Mouse (Mus musculus) embryonic facial prominence, embryonic 14.5 days (tissue): Measurements from ENCODE around the gene Il12rb1. TPM values are rescaled to one million over a fixed set of nuclear protein-coding genes. Genes with fewer than 3 reads are reported as not detected.

ENCODE experiments used
- ATAC-seq: fragments of 200-750 bp; cut with Nextera tagmentation; 2 replicates; pipeline ENCODE4 v1.8.0; 2017; ENCODE audit warnings: low read depth, moderate number of reproducible peaks, moderate TSS enrichment
- DNase-seq: peaks from one replicate; pipeline ENCODE4 v3.0.0-alpha.2; 2015; ENCODE audit warnings: low spot score
- H3K27ac ChIP-seq: fragments of 300-500 bp; sonication (generic); replicated peaks from 2 replicates; pipeline ENCODE4 v1.5.1; 2014; ENCODE audit warnings: low read depth, mild to moderate bottlenecking, low read length, moderate library complexity
- H3K27me3 ChIP-seq: fragments of 300-500 bp; sonication (generic); replicated peaks from 2 replicates; pipeline ENCODE4 v1.6.1; 2014; ENCODE audit warnings: low read length; ENCODE audit not compliant: control insufficient read depth, insufficient read depth
- H3K36me3 ChIP-seq: fragments of 300-500 bp; sonication (generic); 2 replicates; pipeline ENCODE4 v1.6.1; 2014; ENCODE audit warnings: low read length, mixed read lengths; ENCODE audit not compliant: control insufficient read depth, insufficient read depth
- H3K4me1 ChIP-seq: fragments of 300-500 bp; sonication (generic); 2 replicates; pipeline ENCODE4 v1.6.1; 2014; ENCODE audit warnings: antibody characterized with exemption, low read length; ENCODE audit not compliant: control insufficient read depth, insufficient read depth
- H3K4me2 ChIP-seq: fragments of 300-500 bp; sonication (generic); 2 replicates; pipeline ENCODE4 v1.6.1; 2014; ENCODE audit warnings: low read depth, mild to moderate bottlenecking, low read length, moderate library complexity, mixed read lengths
- H3K4me3 ChIP-seq: fragments of 300-500 bp; sonication (generic); 2 replicates; pipeline ENCODE4 v1.5.1; 2014; ENCODE audit warnings: low read depth, mild to moderate bottlenecking, low read length
- H3K9ac ChIP-seq: fragments of 300-500 bp; sonication (generic); 2 replicates; pipeline ENCODE4 v1.6.1; 2014; ENCODE audit warnings: low read depth, mild to moderate bottlenecking, low read length, moderate library complexity, mixed read lengths
- H3K9me3 ChIP-seq: fragments of 300-500 bp; sonication (generic); 2 replicates; pipeline ENCODE4 v1.6.1; 2016; ENCODE audit warnings: low read length; ENCODE audit not compliant: control insufficient read depth
- WGBS: fragments of 180-500 bp; shearing (Covaris S2); extraction: QIAGEN DNeasy Blood & Tissue Kit; methylation state at CpG from one replicate; pipeline ENCODE4 v1.1.7; 2014; 5-methylcytosine and 5-hydroxymethylcytosine counted together
- polyA plus RNA-seq: library from polyadenylated mRNA; unstranded; fragments of >200 nt; fragmentation: Nextera tagmentation; extraction: Ambion mirVana; gene quantifications from 2 replicates; pipeline ENCODE4 v1.2.1, GENCODE M21; 2014

The Il12rb1 gene
- polyA plus RNA-seq, 1 experiment from 2014 or later: 0.19 TPM

DNA sequence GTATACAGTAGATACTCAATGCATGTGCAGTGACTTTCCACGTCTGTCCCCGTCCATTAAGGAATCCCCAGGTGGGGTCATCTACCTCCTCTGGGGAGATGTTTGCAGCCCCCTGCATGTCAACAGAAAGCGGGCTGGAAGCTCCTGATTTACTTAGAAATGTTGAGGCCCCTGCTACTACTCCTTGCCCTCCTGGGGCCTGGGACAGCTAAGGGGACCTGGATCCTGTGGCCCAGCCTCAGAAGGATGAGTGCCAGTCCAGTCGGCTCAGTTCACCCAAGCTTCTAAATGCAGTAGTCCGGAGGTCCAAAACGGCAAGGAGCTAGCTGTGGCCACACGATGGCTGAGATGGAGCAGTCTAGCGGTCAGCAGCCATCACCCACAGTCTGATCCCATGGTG lies 35.7 kb downstream of the Il12rb1 start:
- no peak for ATAC-seq
- H3K4me1 ChIP-seq: no peaks in the 10 kb centered on the region
- 0 out of 2 replicates have a peak overlapping the region, but pooled peaks have one; percentile 21 for H3K9ac ChIP-seq
- no peak for DNase-seq
- 89% methylated on average over 8 of the region's 8 CpGs for WGBS
- no peaks in the 10 kb centered on the region for H3K36me3 ChIP-seq
- H3K27me3 ChIP-seq: no peaks in the 10 kb centered on the region
- H3K27ac ChIP-seq: no peak overlapping the region
- H3K4me2 ChIP-seq: no peak overlapping the region
- H3K4me3 ChIP-seq: no peak overlapping the region
- no peaks in the 10 kb centered on the region for H3K9me3 ChIP-seq

DNA sequence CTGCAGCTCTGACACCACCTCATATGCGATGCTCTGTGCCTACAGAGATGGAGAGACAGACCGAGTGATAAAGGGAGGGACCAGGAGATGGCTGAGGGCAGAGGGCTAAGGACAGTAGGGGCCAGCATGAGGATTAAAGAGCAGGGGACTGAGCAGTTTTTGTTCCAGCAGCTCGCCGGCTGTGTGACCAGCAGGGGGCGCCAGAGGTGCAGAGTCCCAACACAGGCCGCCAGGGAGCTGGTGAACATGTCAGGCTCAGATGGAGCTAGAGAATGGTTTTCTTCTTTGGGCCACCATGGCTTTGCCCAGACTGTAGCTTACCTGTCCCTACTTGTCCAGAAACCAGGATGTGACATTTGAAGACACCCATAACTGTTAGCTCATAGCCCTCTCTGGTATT lies 36.3 kb downstream of the Il12rb1 start:
- Histone ChIP-seq H3K9me3 (no peaks in the 10 kb centered on the region), H3K27ac (no peak overlapping the region), H3K27me3 (no peaks in the 10 kb centered on the region), H3K36me3 (no peaks in the 10 kb centered on the region), H3K4me2 (no peak overlapping the region), H3K4me3 (no peak overlapping the region), H3K9ac (no peak overlapping the region), H3K4me1 (no peaks in the 10 kb centered on the region)
- no peak for ATAC-seq
- DNase-seq: peak; percentile 89
- 0% methylated on average over 5 of the region's 6 CpGs for WGBS

DNA sequence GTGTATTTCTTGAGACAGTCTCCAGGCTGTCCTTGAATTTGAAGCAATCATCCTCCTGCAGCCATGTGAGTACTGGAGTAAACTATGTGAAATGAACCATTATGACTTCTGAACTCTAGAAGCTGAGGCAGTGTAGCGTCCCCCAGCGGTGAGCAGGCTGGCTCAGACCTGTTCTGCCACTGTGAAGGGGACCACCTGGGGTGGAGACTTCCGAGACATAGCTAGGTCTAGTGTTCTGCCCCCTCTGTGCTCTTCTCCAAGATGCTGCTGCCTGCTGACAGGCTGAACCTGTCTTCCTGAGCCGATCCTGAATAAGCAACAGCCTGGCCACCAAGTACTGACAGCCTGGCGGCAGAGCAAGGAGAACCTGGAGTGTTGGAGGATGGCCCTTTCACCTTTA lies 36.9 kb downstream of the Il12rb1 start:
- no peak overlapping the region for H3K27ac ChIP-seq
- no peak for DNase-seq
- H3K27me3 ChIP-seq: no peaks in the 10 kb centered on the region
- no peak overlapping the region for H3K4me3 ChIP-seq
- H3K9ac ChIP-seq: no peak overlapping the region
- H3K4me2 ChIP-seq: no peak overlapping the region
- 39% methylated on average over 5 of the region's 5 CpGs for WGBS
- no peaks in the 10 kb centered on the region for H3K9me3 ChIP-seq
- no peaks in the 10 kb centered on the region for H3K36me3 ChIP-seq
- no peak for ATAC-seq
- no peaks in the 10 kb centered on the region for H3K4me1 ChIP-seq

DNA sequence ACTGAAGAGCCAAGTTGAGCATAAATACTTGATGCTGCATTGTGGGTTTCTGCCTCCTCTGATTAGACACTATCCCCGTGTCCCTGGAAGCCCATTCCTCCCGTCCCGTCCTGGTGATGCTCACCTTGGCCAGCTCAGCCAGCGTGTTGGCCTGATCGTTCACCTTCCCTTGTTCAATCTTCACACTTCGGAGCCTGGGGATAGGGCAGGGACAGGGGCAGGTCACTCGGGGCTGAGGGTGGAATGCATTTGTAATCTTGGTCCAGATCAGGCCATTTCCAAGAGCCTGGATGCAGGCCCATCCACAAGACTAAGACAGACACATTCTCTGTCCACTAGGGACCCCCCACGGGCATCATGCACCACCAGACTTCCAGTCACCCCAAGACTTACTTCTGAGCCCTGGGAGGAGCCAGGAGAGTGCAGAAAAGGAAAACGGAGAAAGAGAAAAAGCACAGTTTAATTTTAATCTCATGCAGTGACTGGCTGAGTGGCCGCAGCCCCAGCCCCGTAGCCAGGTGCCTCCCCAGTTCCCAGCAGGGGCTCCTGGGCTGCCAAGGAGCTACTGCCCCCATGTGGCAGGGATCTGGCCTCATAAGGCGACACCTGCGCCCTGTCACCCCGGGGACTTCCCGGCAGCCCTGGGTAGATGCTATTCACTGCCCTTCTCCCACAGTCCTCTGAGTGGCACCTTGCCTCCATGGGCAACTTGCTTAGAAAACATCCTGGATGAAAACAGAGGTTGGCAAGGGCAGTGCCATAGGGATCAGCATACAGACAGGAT lies 38.3 kb downstream of the Il12rb1 start:
- ATAC-seq: no peak
- Histone ChIP-seq H3K4me1 (no peaks in the 10 kb centered on the region), H3K9ac (no peak overlapping the region), H3K27me3 (no peaks in the 10 kb centered on the region), H3K36me3 (no peaks in the 10 kb centered on the region), H3K27ac (no peak overlapping the region), H3K4me2 (no peak overlapping the region), H3K4me3 (no peak overlapping the region), H3K9me3 (no peaks in the 10 kb centered on the region)
- DNase-seq: no peak
- 54% methylated on average over 15 of the region's 15 CpGs for WGBS

DNA sequence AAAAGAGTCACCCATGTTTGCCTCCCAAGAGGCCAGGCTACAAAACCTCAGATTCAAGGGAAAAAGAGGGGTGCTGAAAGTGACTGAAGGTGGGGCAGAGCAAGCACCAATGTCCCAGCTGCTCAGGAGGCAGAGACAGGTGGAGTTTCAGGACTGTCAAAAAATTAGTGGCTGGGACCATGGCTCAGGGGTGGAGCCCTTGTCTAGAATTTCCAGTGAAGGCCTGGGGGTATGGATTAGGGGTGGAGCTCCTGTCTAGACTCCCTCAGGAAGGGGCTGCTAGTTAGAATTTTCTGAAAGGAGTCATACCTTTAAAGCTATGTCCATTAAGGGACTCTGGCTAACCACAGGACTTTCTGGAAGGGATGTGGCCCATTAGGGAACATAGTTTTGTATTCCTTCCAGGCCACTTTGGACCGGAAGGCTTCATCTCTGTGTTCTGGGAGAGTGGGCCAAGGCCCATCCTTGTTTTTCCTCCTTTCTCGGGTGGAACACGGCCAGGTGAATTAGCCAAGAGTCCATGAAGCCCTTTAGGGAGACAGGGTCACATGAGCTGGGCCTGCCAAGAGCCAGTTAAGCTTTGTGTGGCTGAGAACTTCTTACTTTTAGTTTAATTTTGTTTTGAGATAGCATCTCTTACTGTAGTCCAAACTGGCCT lies 41.2 kb downstream of the Il12rb1 start:
- Histone ChIP-seq H3K9ac (no peak overlapping the region), H3K27me3 (no peaks in the 10 kb centered on the region), H3K27ac (no peak overlapping the region), H3K4me3 (no peak overlapping the region), H3K9me3 (no peaks in the 10 kb centered on the region), H3K36me3 (no peaks in the 10 kb centered on the region), H3K4me1 (no peaks in the 10 kb centered on the region), H3K4me2 (no peak overlapping the region)
- 60% methylated on average over 3 of the region's 3 CpGs for WGBS
- no peak for ATAC-seq
- DNase-seq: no peak

DNA sequence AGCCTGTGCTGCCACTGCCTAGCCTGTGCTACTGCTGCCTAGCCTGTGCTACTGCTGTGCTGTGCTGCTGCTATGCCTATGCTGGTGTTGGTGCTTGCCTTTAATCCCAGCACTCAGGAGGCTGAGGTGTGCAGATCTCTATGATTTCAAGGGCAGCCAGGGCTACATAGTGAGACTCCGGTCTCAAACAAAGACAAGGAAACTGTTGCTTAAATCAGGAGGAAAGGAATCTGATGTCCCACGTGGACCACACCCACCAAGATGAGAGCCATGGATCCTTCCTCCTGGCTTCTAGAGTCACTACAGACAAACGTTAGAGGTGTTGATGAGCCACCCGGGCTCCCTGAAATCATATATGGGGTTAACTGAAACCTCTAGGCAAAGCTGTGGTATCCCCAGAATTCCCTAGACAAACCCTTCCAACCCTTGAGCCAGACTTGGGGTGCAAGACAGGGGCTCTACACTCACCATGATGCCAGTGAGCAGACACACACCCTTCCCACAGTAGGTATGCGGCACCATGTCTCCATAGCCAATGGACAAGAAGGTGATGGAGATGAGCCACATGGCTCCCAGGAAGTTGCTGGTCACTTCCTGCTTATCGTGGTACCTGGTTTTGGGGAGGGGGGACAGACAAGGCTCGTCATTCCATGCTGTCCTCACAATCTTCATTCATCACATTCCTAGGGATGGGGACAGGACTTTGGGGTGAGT lies 42.0 kb downstream of the Il12rb1 start:
- Histone ChIP-seq H3K27me3 (no peaks in the 10 kb centered on the region), H3K4me3 (no peak overlapping the region), H3K9me3 (no peaks in the 10 kb centered on the region), H3K4me1 (no peaks in the 10 kb centered on the region), H3K27ac (no peak overlapping the region), H3K4me2 (no peak overlapping the region), H3K9ac (no peak overlapping the region), H3K36me3 (no peaks in the 10 kb centered on the region)
- ATAC-seq (no peak), DNase-seq (no peak)
- WGBS: 77% methylated on average over 7 of the region's 7 CpGs

DNA sequence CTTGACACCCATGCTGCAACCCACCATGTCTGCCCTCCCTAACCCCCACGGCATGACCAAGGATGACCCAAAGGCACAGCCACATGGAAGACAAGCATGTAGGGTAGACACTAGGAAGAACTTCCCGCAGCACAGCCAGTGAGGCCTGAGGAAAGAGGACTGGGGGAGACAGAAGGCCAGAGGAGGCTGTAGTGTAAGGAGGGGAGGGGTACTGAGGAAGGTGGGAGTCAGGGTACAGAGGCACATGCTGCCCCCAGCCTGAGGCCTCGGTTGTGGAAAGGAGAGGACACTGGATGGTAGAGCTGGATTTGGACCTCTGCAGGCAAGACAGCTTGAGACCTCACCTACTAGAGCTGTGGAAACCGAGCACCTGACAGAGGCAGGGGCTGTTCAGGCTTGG lies 42.7 kb downstream of the Il12rb1 start:
- WGBS: 82% methylated on average over 4 of the region's 4 CpGs
- H3K27me3 ChIP-seq: no peaks in the 10 kb centered on the region
- no peaks in the 10 kb centered on the region for H3K36me3 ChIP-seq
- ATAC-seq (no peak), DNase-seq (no peak)
- H3K4me1 ChIP-seq: no peaks in the 10 kb centered on the region
- H3K9me3 ChIP-seq: no peaks in the 10 kb centered on the region
- no peak overlapping the region for H3K9ac ChIP-seq
- H3K4me3 ChIP-seq: no peak overlapping the region
- H3K27ac ChIP-seq: no peak overlapping the region
- H3K4me2 ChIP-seq: no peak overlapping the region

DNA sequence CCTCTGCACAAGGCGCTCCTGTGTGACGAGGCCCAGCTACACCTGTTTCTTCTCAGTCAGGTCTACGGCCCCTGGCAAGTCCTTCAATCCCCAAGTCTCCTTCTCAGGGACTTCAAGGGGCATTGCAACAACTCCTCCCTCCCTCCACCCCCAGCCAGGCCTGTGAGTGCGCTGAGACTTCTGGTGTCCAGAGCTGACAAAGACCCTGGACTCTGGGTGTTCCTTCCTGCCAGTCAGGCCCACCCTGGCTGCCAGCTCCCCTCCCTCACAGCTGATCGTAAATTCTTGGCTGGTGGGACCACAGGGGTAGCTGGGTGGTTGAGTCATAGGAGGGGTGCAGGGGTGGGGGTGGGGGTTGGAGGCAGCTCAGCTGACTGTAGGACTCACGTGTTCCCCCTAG lies 43.6 kb downstream of the Il12rb1 start:
- ATAC-seq: no peak
- H3K4me2 ChIP-seq: no peak overlapping the region
- peaks cover 2% of the 10 kb centered on the region for H3K4me1 ChIP-seq
- H3K9me3 ChIP-seq: no peaks in the 10 kb centered on the region
- H3K4me3 ChIP-seq: no peak overlapping the region
- H3K9ac ChIP-seq: no peak overlapping the region
- no peak for DNase-seq
- H3K27me3 ChIP-seq: no peaks in the 10 kb centered on the region
- no peaks in the 10 kb centered on the region for H3K36me3 ChIP-seq
- no peak overlapping the region for H3K27ac ChIP-seq
- 56% methylated on average over 5 of the region's 6 CpGs for WGBS
